Mouse (Mus musculus) left cerebral cortex, adult 2 months (tissue): Measurements from ENCODE around the gene Birc5. TPM values are rescaled to one million over a fixed set of nuclear protein-coding genes. Genes with fewer than 3 reads are reported as not detected.

Experiments used
- DNase-seq, 2 experiments: peaks; one replicate each; pipeline ENCODE4 v3.0.0; 2021 to 2022; ENCODE audit warnings: low spot score in 2 of 2, mixed read lengths in 1 of 2; ENCODE audit errors: extremely low spot score in 1 of 2
- H3K27ac ChIP-seq: fragments of 200-600 bp; 2 replicates; pipeline ENCODE4 v1.8.1; 2022
- H3K4me3 ChIP-seq: fragments of 200-600 bp; 2 replicates; pipeline ENCODE4 v1.8.1; 2022
- CTCF ChIP-seq: fragments of 200-600 bp; IDR thresholded peaks from 2 replicates; pipeline ENCODE4 v1.8.1; 2022; ENCODE audit warnings: antibody characterized with exemption, mild to moderate bottlenecking, moderate library complexity
- intact Hi-C: fragments of 180-260 bp; cut with DNase I; formaldehyde crosslinking; loops from one replicate; pipeline ENCODE4 v1.15.1; 2025
- total RNA-seq, 2 experiments: library from RNA; stranded (reverse); gene quantifications; 2 replicates each; pipeline ENCODE4 v1.2.3; 2021

The Birc5 gene
- total RNA-seq, 2 experiments from 2014 or later = 0.95 to 1.3 TPM

DNA sequence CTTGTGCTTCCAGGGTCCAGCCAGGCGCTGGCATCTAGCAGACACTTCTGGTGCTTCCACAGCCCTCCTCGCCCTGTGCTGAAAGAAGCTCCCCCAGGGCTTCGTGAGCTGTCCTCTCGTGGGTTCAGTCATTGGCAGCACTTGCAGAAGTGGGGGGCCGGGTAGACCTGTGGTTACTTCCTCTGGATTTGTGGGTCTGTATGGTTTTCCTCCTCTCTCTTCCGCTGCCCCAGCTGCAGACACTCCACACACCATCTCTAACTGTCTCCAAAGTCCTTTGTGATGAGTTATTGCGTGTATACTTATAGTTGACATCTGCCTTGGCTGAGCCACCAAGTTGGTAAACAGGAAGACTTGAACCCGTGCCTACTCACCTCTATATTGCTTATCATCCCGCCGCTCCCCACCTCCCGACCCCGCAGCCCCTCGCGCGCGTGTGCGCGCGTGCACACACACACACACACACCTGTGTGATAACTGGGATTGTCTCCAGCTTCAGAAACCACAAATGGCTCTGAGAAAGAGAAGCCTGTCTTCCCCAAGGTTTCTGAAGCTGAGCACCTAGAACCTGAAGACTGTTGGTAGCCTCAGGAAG is 42.6 kb downstream of the Birc5 start:
- TF ChIP-seq CTCF = no peak
- intact Hi-C loops = no loop called here
- H3K27ac ChIP-seq = no peak overlapping the region
- DNase-seq = no peak
- H3K4me3 ChIP-seq = no peak overlapping the region

- no peak overlapping the region for H3K4me3 ChIP-seq
- no peak overlapping the region for H3K27ac ChIP-seq
- intact Hi-C loops = no loop called here
- no peak for DNase-seq
- TF ChIP-seq CTCF = no peak
Measured at GRCm38 (mm10) chr11:117892199-117892598, 43.1 kb downstream of the Birc5 start.

DNA sequence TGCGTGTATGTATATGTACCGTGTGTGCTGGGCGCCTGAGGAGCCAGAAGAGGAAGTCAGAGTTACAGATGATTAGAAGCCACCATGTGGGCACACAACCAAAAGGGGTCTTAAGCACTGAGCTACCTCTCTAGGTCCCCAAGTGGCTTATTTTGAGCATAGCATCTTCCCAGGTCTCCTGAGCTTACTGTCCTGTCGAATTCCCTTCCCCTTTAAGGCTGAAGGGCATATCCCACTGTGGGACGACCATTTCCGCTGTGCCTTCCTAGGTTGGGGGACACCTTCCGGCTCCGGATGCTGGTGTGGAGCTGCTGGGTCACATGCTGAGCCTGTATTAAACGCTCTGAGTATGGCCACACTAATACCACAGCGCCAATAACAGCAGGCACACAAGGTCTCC is 45.6 kb downstream of the Birc5 start:
- no peak for TF ChIP-seq CTCF
- intact Hi-C loops = no loop called here

DNA sequence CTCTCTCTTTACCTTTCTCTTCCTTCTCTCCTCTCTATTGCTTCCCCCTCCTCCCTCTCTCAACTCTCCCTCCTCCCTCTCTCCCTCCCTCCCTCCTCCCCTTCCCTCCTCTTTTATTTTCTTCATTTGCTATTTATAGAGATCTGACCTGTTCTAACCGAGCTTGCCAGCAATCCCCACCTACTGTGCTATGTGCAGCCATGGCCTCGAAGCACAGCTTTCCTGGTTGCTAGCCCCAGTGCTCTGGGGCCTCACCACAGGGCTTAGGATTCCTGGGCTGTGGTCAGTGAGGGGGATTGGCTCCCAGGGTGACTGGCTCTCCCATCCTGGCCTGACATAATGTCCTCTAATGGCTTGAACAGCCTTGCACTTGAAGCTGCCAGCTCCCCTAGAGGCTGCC is 47.5 kb downstream of the Birc5 start:
- no peak overlapping the region for H3K27ac ChIP-seq
- no peak for TF ChIP-seq CTCF
- intact Hi-C loops = no loop called here

More for the DNA sequence above, 45.6 kb downstream of the Birc5 start:
- Histone ChIP-seq H3K27ac (no peak overlapping the region), H3K4me3 (no peak overlapping the region)
- no peak for DNase-seq

GRCm38 (mm10) chr11:117902282-117902681 is 53.2 kb downstream of the Birc5 start:
- Histone ChIP-seq H3K27ac (no peak overlapping the region), H3K4me3 (no peak overlapping the region)
- no peak for TF ChIP-seq CTCF
- intact Hi-C loops = no loop called here
- no peak for DNase-seq

More for the DNA sequence above, 47.5 kb downstream of the Birc5 start:
- no peak for DNase-seq
- H3K4me3 ChIP-seq = no peak overlapping the region

GRCm38 (mm10) chr11:117904442-117904841 is 55.4 kb downstream of the Birc5 start:
- Histone ChIP-seq H3K27ac (no peak overlapping the region), H3K4me3 (no peak overlapping the region)
- no peak for TF ChIP-seq CTCF
- no peak for DNase-seq
- intact Hi-C loops = no loop called here

Other genes starting within 250 kb of the Birc5 start
- gene Tnrc6c, start 195.0 kb upstream of the Birc5 start, total RNA-seq = 10 to 100 TPM; 58.5 to 62.9 TPM
- gene Tmc8, start 67.2 kb upstream of the Birc5 start, total RNA-seq = 1 to 10 TPM in 1 of 2 experiments, under 1 TPM in 1; 0.88 to 1.3 TPM
- 1 to 10 TPM; 7.8 to 9.3 TPM for gene Tmc6, start 67.1 kb upstream of the Birc5 start, total RNA-seq
- not detected for gene 6030468B19Rik, start 51.6 kb upstream of the Birc5 start, total RNA-seq
- gene Gm20708, start 39.6 kb upstream of the Birc5 start, total RNA-seq = 1 to 10 TPM; 2.3 to 4.6 TPM
- 10 to 100 TPM in 1 of 2 experiments, 1 to 10 TPM in 1; 8.7 to 11.1 TPM for gene Syngr2, start 39.6 kb upstream of the Birc5 start, total RNA-seq
- gene Afmid, start 23.3 kb upstream of the Birc5 start, total RNA-seq = 1 to 10 TPM; 5.2 to 8.5 TPM
- 1 to 10 TPM in 1 of 2 experiments, under 1 TPM in 1; 0.81 to 1.0 TPM for gene Tk1, start 23.2 kb upstream of the Birc5 start, total RNA-seq
- under 1 TPM in 1 of 2 experiments, not detected in 1; 0.19 TPM for gene Tmem235, start 11.5 kb downstream of the Birc5 start, total RNA-seq
- 1 to 10 TPM; 4.7 to 5.4 TPM for gene Tha1, start 24.2 kb downstream of the Birc5 start, total RNA-seq
- 1 to 10 TPM; 4.4 to 6.1 TPM for gene Socs3, start 120.8 kb downstream of the Birc5 start, total RNA-seq
- 10 to 100 TPM; 83.3 to 85.5 TPM for gene Pgs1, start 137.0 kb downstream of the Birc5 start, total RNA-seq